Mouse (Mus musculus): ENCODE data around the gene Gm17374.
"Not testable (repeated sequence)": the region's sequence is repeated elsewhere in the genome, so short reads cannot be mapped to it uniquely, and the experiment has no call there.

The Gm17374 gene

GRCm38 (mm10) chr2:140151743-140152142 lies at the start of gene Gm17374:
Gm17374 (plus strand) TSS chr2:140152043.
- not testable (repeated sequence) for DNase-seq (ENCODE audit: extremely low spot score)

GRCm38 (mm10) chr2:140104951-140105350 lies 46.9 kb upstream of the Gm17374 start:
- DNase-seq (ENCODE audit: extremely low spot score), result no peak

- DNase-seq (ENCODE audit: extremely low spot score), result no peak
Measured at GRCm38 (mm10) chr2:140107641-140108040, 44.2 kb upstream of the Gm17374 start.

DNA sequence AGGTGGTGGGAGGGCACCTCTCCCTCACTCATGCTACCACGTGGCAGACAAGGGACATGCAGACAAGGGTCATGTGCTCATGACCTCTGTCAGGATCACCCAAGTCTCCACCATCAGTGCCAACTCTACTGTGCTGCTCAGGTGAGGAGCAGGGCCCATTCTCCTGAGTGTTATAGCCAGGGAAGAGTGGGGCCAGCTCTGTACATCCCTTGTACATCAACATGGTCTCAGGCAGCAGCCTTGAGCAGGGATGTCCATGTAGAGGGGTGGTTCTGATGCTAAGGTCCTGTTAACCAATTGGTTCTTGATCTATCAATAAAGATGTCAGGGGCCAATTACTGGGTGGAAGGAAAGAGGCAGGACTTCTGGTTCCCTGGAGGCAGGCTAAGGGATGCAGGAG lies 42.9 kb upstream of the Gm17374 start:
- DNase-seq (ENCODE audit: extremely low spot score), result no peak

DNA sequence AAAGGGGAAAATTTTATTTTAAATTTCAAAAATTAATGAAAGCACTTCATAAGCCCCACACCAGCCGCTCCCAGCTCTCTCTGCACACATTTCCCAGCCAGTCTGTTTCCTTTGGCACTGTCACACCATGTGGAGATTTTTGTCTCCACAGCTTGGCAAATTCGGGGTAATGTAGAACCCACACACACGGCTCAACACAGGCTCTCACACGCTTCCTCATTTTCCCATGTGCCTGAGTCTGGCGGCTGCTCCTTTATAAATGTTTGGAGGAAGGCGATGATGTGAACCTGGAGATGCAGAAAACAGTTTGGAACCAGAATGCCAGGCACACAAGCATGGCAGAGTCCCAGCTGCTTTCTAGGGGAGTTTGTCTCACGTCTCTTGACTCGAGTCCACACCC lies 38.0 kb upstream of the Gm17374 start:
- DNase-seq (ENCODE audit: extremely low spot score), result no peak

DNA sequence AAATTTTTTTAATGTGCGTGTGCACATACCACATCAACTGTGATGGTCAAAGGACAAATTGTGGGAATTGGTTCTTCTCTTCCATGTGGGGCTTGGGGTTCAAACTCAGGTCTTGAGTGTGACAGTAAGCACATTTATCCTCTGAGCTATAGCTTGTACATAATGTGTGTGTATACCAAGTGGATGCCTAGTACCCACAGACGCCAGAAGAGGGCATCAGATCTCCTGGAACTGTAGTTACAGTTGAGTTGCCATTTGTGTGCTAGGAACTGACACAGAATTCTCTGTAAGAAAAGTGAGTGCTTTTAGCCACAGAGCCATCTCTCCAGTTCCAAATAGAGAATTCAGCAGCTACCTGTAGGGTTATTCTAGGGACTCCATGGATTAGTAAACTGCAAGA lies 26.3 kb upstream of the Gm17374 start:
- no peak for DNase-seq (ENCODE audit: extremely low spot score)

GRCm38 (mm10) chr2:140159186-140159730 lies 7.4 kb downstream of the Gm17374 start:
- peak; percentile 8 for DNase-seq (ENCODE audit: extremely low spot score)

GRCm38 (mm10) chr2:140163351-140163854 lies 11.6 kb downstream of the Gm17374 start:
- DNase-seq (ENCODE audit: extremely low spot score), result no peak

DNA sequence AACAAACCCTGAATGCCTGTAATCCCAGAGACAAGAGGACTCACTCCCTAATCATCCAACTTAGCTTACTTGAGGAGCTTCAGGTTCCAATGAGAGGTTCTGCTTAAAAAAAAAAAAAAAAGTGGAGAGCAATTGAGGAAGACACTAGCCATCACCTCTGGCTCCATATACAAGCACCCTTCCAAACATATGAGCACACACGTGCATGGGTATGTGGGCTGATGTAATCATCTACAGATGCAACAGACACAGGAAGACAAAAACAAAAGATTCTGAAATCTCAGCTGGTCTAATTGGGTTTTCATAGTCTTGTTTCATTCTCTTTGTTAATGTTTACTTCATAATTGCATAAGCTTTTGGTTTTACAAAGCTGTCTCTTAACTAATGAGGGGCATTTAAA lies 17.2 kb downstream of the Gm17374 start:
- no peak for DNase-seq (ENCODE audit: extremely low spot score)

DNA sequence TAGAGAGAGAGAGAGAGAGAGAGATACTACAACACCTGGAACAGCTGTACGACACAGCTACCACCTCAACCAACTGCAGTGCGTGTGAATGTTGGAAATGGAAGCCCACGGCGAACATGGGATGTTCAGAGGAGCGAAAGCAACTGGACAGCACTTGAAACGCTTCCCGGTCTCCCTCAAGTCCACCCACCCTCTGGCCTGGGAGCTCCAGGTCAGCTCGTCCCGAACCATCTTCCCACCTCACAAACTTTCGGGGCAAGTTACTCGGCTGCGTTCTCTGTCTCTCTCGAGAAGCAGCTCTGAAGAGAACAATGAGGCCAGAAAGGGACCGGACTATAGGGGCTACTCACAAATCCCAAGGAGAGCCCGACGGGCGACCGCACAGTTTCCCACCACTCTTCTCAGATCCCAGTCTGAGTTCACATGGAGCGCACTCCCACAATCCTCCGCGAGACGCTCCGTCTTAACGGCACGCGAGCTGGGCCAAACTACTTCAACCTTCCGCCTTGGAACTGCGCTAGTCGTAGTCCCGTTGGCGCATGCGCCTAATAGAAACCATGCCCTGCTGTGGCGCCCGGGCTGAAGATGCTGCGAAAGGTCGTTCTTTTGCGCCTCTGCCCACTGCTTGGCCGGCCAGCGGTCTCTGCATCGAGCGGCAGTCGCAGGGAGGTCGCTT lies 18.4 kb downstream of the Gm17374 start, which contains the start of the genes Esf1 and Ndufaf5:
Gene Esf1 (minus strand): TSS at position 438 of the 676 bp plus-strand sequence.
Gene Ndufaf5 (plus strand): TSS at position 523 of the 676 bp plus-strand sequence.
- peak; percentile 93 for DNase-seq (ENCODE audit: extremely low spot score)

GRCm38 (mm10) chr2:140170803-140171553 lies 19.1 kb downstream of the Gm17374 start:
- DNase-seq (ENCODE audit: extremely low spot score), result no peak

DNA sequence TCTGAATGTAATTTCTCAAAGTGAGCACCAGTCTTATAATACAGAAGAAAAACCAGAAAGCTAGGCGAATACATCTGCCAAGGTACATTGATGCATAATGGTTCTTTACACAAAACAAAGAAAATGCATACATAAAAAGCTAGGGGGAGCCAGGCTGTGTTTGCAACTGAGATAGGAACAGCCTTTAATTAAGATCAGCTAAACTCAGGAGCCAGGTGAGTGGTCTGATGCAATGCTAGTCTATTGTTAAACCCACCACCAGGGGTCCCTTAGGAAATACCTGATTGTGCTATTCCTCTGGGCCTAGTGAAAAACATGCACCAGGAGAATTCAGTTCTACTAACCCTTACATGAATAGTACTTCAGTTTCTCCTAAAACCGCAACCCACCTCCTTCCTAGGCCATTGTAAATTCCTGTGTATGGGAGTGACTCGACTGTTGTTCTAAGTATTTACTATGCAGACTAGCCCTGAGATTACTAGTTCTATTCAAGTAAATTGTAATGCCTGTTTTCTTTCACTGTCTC lies 33.9 kb downstream of the Gm17374 start:
- not testable (repeated sequence) for DNase-seq (ENCODE audit: extremely low spot score)

DNA sequence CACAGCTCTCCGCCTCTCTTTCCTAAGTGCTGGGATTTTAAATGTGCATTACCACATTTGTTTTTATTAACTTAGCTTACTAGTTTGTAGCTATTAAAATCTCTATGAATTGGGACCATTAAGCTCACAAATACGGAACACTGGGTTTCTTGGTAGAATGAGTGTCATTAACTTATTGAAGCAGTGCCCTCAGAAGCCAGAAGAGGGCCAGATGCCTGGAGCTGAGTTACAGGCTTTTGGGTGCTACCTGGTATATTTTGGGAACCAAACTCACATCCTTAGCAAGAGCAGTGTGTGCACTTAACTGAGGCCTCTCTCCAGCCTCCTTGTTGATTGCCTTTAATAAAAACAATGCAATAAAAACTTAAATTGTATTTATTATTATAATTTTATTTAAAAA lies 48.9 kb downstream of the Gm17374 start:
- DNase-seq (ENCODE audit: extremely low spot score), result no peak

DNA sequence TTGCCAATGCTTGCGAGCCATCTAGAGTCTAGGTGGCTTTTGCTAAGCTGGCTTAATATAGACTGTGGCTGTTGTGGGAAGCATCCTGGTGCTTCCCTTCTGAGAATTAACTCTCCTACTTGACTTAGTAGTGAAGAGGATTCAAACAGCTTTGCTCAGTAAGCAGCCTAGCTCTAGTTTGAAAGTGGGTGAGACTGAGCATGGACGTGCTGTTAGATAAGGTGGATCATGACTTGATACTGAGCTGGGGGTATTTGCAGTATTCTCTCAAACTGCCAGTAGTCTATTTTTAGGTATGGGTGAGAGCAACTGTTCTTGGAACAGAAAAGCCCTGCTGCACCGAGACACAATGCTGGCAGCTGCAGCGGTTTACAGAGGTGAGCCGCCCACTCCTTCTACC lies 50.7 kb downstream of the Gm17374 start:
- no peak for DNase-seq (ENCODE audit: extremely low spot score)
